Mouse (Mus musculus): ENCODE measurements around the gene Gm8362.
"Not testable (repeated sequence)": the region's sequence is repeated elsewhere in the genome, so short reads cannot be mapped to it uniquely, and the experiment has no call there.

- not testable (repeated sequence) for TF ChIP-seq MAX (IDR thresholded peaks at IDR 0.05; ENCODE audit: low read length); EP300 (IDR thresholded peaks at IDR 0.05; ENCODE audit: low read depth in 1 of 2, low read length in 2 of 2); ZNF384 (IDR thresholded peaks at IDR 0.05; ENCODE audit: low read depth, low read length); CTCF (IDR thresholded peaks at IDR 0.05 in 2 of 3, conservative IDR thresholded peaks at IDR 0.05 in 1 of 3; ENCODE audit: control insufficient read depth in 1 of 3, insufficient read depth in 1 of 3, low read depth in 2 of 3, low read length in 3 of 3, poor library complexity in 1 of 3, severe bottlenecking in 1 of 3)
Measured at GRCm38 (mm10) chr14:6774311-6774710, at the start of gene Gm8362.
